Mouse (Mus musculus) liver, adult 2 months (tissue): ENCODE measurements around the gene Hoxd12. TPM values are rescaled to one million over a fixed set of nuclear protein-coding genes. Genes with fewer than 3 reads are reported as not detected.

Experiments used
- DNase-seq: peaks from one replicate; pipeline ENCODE4 v3.0.0-alpha.2; 2011; ENCODE audit warnings: low read depth, low spot score; ENCODE audit errors: extremely low read depth
- H3K27ac ChIP-seq: fragments of 200-500 bp; replicated peaks from 2 replicates; pipeline ENCODE4 v1.5.1; 2012; ENCODE audit warnings: low read depth, mild to moderate bottlenecking, control low read depth, inconsistent platforms, low read length; ENCODE audit not compliant: insufficient read depth
- H3K27me3 ChIP-seq: fragments of 200-500 bp; 2 replicates; pipeline ENCODE4 v1.6.1; 2012; ENCODE audit warnings: mild to moderate bottlenecking, moderate library complexity, low read length, inconsistent platforms; ENCODE audit not compliant: control insufficient read depth, insufficient read depth
- H3K36me3 ChIP-seq: fragments of 200-500 bp; 2 replicates; pipeline ENCODE4 v1.6.1; 2012; ENCODE audit warnings: low read length, inconsistent platforms; ENCODE audit not compliant: control insufficient read depth, insufficient read depth
- H3K4me1 ChIP-seq: fragments of 200-500 bp; 2 replicates; pipeline ENCODE4 v1.6.1; 2011; ENCODE audit warnings: low read length; ENCODE audit not compliant: control insufficient read depth, insufficient read depth
- H3K4me3 ChIP-seq: fragments of 200-500 bp; 2 replicates; pipeline ENCODE4 v1.5.1; 2011; ENCODE audit warnings: low read depth, mild to moderate bottlenecking, control low read depth, low read length, moderate library complexity; ENCODE audit not compliant: insufficient read depth
- H3K79me2 ChIP-seq: fragments of 200-500 bp; 2 replicates; pipeline ENCODE4 v1.6.1; 2012; ENCODE audit warnings: inconsistent platforms, mild to moderate bottlenecking, low read length, moderate library complexity; ENCODE audit not compliant: control insufficient read depth, insufficient read depth
- H3K9ac ChIP-seq: fragments of 200-500 bp; 2 replicates; pipeline ENCODE4 v1.6.1; 2012; ENCODE audit warnings: low read depth, mild to moderate bottlenecking, control low read depth, inconsistent platforms, low read length
- CTCF ChIP-seq: fragments of 200-500 bp; IDR thresholded peaks from 2 replicates; pipeline ENCODE4 v1.5.1; 2011; ENCODE audit warnings: low read depth, low read length, control low read depth
- POLR2A ChIP-seq: fragments of 200-500 bp; IDR thresholded peaks from 2 replicates; pipeline ENCODE4 v1.6.1; 2011; ENCODE audit warnings: low read length, control low read depth; ENCODE audit not compliant: insufficient read depth; ENCODE audit errors: extremely low read depth
- WGBS: fragments of 180-500 bp; shearing (Covaris S2); methylation state at CpG from one replicate; pipeline ENCODE4 v1.1.7; 2018; 5-methylcytosine and 5-hydroxymethylcytosine counted together
- polyA plus RNA-seq: library from polyadenylated mRNA; depleted of rRNA; stranded (reverse); fragments of >200 nt; gene quantifications from 2 replicates; pipeline ENCODE4 v1.2.3, GENCODE M21; 2012; rRNA removed
- total RNA-seq: library from RNA; depleted of rRNA; stranded (reverse); fragments of >200 nt; gene quantifications from 2 replicates; pipeline ENCODE4 v1.2.3, GENCODE M21; 2014; rRNA removed

The Hoxd12 gene
- not detected in 2 replicates for total RNA-seq
- not detected in 2 replicates for polyA plus RNA-seq

DNA sequence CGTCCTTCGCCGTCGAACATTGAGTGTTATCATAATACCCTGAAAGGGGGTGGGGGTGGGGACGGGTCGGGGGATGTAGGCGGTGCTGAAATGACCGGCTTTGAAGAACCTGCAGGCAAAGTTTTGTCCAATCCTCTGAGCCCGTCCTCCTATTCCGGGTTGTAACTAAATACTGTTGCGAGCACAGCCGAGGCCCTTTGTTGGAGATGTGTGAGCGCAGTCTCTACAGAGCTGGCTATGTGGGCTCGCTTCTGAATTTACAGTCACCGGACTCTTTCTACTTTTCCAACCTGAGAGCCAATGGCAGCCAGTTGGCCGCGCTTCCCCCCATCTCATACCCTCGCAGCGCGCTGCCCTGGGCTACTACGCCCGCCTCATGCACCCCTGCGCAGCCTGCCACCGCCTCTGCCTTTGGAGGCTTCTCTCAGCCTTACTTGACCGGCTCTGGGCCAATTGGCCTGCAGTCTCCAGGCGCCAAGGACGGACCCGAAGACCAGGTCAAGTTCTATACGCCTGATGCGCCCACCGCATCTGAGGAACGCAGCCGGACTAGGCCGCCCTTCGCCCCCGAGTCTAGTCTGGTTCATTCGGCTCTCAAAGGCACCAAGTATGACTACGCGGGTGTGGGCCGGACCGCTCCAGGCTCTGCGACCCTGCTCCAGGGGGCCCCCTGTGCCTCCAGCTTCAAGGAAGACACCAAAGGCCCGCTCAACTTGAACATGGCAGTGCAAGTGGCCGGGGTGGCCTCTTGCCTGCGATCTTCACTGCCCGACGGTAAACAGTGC is at the start of gene Hoxd12:
Hoxd12 (plus strand) TSS at position 133 of the 785 bp plus-strand sequence.
- H3K36me3 ChIP-seq = no peaks in the 10 kb centered on the region
- no peak within 1 kb of the TSS for H3K27ac ChIP-seq
- peaks cover 31% of the 10 kb centered on the region for H3K27me3 ChIP-seq
- no peak within 1 kb of the TSS for H3K4me3 ChIP-seq
- TF ChIP-seq POLR2A (no peak), CTCF (no peak)
- no peak for DNase-seq
- no peak within 1 kb of the TSS for H3K9ac ChIP-seq
- H3K79me2 ChIP-seq = no peaks in the 10 kb centered on the region
- WGBS = 6% methylated on average over 47 of the region's 47 CpGs
- H3K4me1 ChIP-seq = peaks cover 4% of the 10 kb centered on the region; the same call in 1 of the 2 replicates

DNA sequence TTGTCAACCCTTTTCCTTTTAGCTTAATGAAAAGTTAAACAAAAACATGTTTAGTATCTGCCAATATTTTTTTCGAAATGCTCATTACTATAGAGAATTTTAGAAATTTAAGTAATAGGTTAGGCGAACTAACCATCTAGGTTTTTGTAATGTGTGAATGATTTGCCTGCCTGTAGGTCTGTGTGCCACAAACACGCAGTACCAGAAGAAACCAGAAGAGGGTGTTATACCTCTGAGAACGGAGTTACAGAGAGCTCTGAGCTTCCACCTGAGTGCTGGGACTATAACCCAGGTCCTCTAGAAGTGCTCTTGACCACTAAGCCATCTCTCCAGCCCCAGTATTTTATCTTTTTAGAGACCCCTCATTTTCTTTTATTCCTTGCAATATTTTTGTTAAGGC is 39.4 kb upstream of the Hoxd12 start:
- no peak for TF ChIP-seq CTCF
- TF ChIP-seq POLR2A = no peak
- Histone ChIP-seq H3K27ac (no peak overlapping the region), H3K27me3 (no peaks in the 10 kb centered on the region), H3K79me2 (no peaks in the 10 kb centered on the region), H3K36me3 (no peaks in the 10 kb centered on the region), H3K4me1 (no peaks in the 10 kb centered on the region), H3K9ac (no peak overlapping the region), H3K4me3 (no peak overlapping the region)
- WGBS = 68% methylated on average over 4 of the region's 4 CpGs
- no peak for DNase-seq

DNA sequence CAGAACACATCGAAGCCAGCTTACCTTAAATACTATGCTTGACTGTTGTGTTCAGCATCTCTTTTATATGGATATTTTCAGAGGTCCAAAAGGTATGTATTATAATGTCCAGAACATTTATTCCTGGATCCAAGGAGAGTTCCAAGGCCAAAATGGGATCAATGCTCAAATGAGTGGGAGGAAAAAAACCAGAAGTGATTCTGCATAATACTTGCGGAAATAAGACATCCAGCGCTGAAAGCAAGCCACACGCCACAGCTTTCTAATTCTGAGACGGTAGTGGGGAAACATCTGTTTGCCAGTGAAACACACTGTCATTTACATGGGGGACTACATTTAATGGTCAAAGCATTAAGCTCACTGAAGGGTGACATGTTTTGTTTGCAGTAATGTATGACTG is 32.4 kb upstream of the Hoxd12 start:
- 77% methylated on average over 5 of the region's 5 CpGs for WGBS
- Histone ChIP-seq H3K27ac (no peak overlapping the region), H3K36me3 (no peaks in the 10 kb centered on the region), H3K4me3 (no peak overlapping the region), H3K27me3 (peaks cover 3% of the 10 kb centered on the region; the same call in 1 of the 2 replicates), H3K79me2 (no peaks in the 10 kb centered on the region), H3K4me1 (no peaks in the 10 kb centered on the region), H3K9ac (no peak overlapping the region)
- no peak for TF ChIP-seq CTCF
- TF ChIP-seq POLR2A = no peak
- DNase-seq = no peak

DNA sequence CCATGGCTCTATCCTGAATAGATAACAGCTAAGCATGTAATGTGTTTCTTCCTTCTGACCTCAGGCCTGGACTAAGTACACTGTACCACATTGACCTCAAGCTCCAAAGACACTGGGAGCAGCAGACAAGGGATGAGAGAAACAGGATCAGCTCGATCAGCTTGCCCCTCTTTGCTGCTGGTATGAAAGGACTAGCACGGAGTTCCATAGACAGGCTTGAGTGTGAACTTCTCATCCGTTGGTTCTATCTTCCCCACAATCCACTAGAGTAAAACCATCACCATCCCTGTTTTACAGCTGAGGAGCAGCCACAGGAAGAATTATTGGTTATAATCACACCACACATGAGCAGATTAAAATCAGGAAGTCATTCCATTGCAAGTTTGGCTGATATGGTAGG is 29.2 kb upstream of the Hoxd12 start:
- H3K27ac ChIP-seq = no peak overlapping the region
- H3K4me3 ChIP-seq = no peak overlapping the region
- H3K9ac ChIP-seq = no peak overlapping the region
- H3K27me3 ChIP-seq = peaks cover 9% of the 10 kb centered on the region; the same call in 1 of the 2 replicates
- DNase-seq = no peak
- 81% methylated on average over 3 of the region's 3 CpGs for WGBS
- no peaks in the 10 kb centered on the region for H3K79me2 ChIP-seq
- TF ChIP-seq CTCF (no peak), POLR2A (no peak)
- no peaks in the 10 kb centered on the region for H3K4me1 ChIP-seq
- no peaks in the 10 kb centered on the region for H3K36me3 ChIP-seq

DNA sequence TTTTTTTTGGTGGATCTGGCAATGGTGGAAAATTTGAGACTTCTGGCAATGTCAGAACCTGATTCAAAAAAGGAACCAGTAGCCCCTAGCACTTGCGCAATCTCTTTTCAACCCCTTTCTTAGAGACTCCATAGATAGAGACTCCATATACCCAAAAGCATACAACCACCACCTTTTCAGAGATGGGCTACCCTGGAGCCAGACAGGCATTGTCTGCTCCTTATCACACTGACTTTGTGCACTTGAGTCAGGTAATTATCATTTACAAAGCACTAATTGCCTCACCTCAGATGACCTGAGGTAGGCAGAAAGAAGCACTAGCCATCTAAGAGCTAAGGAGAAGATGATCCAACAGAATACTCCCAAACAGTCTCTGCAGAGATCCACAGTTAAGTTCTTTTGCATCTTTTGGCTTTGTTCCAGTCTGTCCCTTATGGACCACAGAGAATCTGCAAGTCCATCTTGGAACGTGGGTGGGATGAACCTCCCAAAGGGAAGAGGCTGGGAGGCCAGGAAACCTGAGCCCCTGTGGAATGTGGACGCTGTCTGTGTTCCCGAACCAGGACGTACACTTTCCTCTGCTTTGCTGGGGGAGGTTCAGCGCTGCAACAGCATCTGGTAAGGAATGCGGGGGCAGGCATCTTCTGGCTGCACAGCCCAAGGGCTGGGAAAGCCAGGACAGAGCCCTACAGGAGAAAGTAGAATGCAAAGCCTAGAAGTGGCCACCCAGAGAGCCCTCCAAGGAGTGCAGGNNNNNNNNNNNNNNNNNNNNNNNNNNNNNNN is 27.5 kb upstream of the Hoxd12 start:
- TF ChIP-seq CTCF (no peak), POLR2A (no peak)
- Histone ChIP-seq H3K79me2 (no peaks in the 10 kb centered on the region), H3K36me3 (no peaks in the 10 kb centered on the region), H3K9ac (no peak overlapping the region), H3K4me1 (no peaks in the 10 kb centered on the region), H3K4me3 (no peak overlapping the region), H3K27ac (no peak overlapping the region), H3K27me3 (peaks cover 9% of the 10 kb centered on the region; the same call in 1 of the 2 replicates)
- DNase-seq = no peak
- WGBS = 20% methylated on average over 7 of the region's 7 CpGs

DNA sequence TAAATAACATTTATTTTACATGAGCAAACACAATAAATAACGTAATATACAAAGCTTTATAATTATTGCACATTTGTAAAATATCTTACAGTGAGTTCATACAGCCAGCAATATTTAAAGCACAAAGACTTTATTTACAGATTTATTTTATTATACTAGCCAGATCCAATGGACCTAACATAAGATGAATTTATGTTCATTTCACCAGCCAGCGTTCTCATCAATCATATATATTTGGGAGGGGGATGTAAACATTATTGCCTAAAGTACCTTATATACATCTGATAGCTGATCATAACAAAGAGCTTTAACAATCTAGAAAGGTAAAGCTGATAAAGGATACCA is 21.8 kb upstream of the Hoxd12 start:
- WGBS = 45% methylated on average over 2 of the region's 2 CpGs
- H3K27ac ChIP-seq = no peak overlapping the region
- no peaks in the 10 kb centered on the region for H3K36me3 ChIP-seq
- H3K9ac ChIP-seq = no peak overlapping the region
- H3K79me2 ChIP-seq = no peaks in the 10 kb centered on the region
- DNase-seq = no peak
- TF ChIP-seq POLR2A = no peak
- TF ChIP-seq CTCF = no peak
- H3K4me1 ChIP-seq = no peaks in the 10 kb centered on the region
- peaks cover 30% of the 10 kb centered on the region for H3K27me3 ChIP-seq
- no peak overlapping the region for H3K4me3 ChIP-seq
